Mouse (Mus musculus): ENCODE results near the gene Lpar5.

DNA sequence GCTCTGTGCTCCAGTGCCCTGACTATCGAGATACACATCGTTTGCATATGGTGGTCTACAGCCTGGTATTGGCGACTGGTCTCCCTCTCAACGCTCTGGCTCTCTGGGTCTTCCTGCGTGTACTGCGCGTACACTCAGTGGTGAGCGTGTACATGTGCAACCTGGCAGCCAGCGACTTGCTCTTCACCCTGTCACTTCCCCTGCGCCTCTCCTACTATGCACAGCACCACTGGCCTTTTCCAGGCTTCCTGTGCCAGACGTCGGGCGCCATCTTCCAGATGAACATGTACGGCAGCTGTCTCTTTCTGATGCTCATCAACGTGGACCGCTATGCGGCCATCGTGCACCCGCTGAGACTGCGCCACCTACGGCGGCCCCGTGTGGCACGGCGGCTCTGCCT, 13.7 kb downstream of the Lpar5 start:
- TF ChIP-seq POLR2A (IDR thresholded peaks at IDR 0.05; ENCODE audit: borderline replicate concordance, extremely low read depth, insufficient read depth, insufficient read length, poor library complexity, severe bottlenecking) (no peak), CTCF (IDR thresholded peaks at IDR 0.05; ENCODE audit: borderline replicate concordance, extremely low read depth, insufficient read depth, insufficient read length) (no peak)
